Mouse (Mus musculus) limb, embryonic 13.5 days (tissue): ENCODE results near the gene Tut4. TPM values are rescaled to one million over a fixed set of nuclear protein-coding genes. Genes with fewer than 3 reads are reported as not detected.

ENCODE experiments used
- ATAC-seq: fragments of 200-750 bp; cut with Nextera tagmentation; 2 replicates; pipeline ENCODE4 v1.8.0; 2017; ENCODE audit warnings: low read depth, moderate number of reproducible peaks, moderate TSS enrichment; ENCODE audit not compliant: low FRiP score
- H3K27ac ChIP-seq: fragments of 300-500 bp; sonication (generic); 2 replicates; pipeline ENCODE4 v1.5.1; 2015; ENCODE audit warnings: inconsistent platforms, mild to moderate bottlenecking, moderate library complexity
- H3K27me3 ChIP-seq: fragments of 300-500 bp; sonication (generic); 2 replicates; pipeline ENCODE4 v1.6.1; 2015; ENCODE audit warnings: mild to moderate bottlenecking, inconsistent platforms
- H3K36me3 ChIP-seq: fragments of 300-500 bp; sonication (generic); 2 replicates; pipeline ENCODE4 v1.6.1; 2015; ENCODE audit warnings: inconsistent platforms, mild to moderate bottlenecking, moderate library complexity
- H3K4me1 ChIP-seq: fragments of 300-500 bp; sonication (generic); 2 replicates; pipeline ENCODE4 v1.6.1; 2015; ENCODE audit warnings: inconsistent platforms
- H3K4me2 ChIP-seq: fragments of 300-500 bp; sonication (generic); replicated peaks from 2 replicates; pipeline ENCODE4 v1.6.1; 2015; ENCODE audit warnings: inconsistent platforms, mild to moderate bottlenecking, moderate library complexity
- H3K4me3 ChIP-seq: fragments of 300-500 bp; sonication (generic); 2 replicates; pipeline ENCODE4 v1.5.1; 2015; ENCODE audit warnings: moderate library complexity, mild to moderate bottlenecking, inconsistent platforms
- H3K9ac ChIP-seq: fragments of 300-500 bp; sonication (generic); 2 replicates; pipeline ENCODE4 v1.6.1; 2015; ENCODE audit warnings: mild to moderate bottlenecking, inconsistent platforms
- H3K9me3 ChIP-seq: fragments of 300-500 bp; sonication (generic); 2 replicates; pipeline ENCODE4 v1.6.1; 2016; ENCODE audit warnings: inconsistent platforms
- WGBS: fragments of 180-500 bp; shearing (Covaris S2); methylation state at CpG from one replicate; pipeline ENCODE4 v1.1.7; 2015; 5-methylcytosine and 5-hydroxymethylcytosine counted together
- polyA plus RNA-seq: library from polyadenylated mRNA; unstranded; fragments of >200 nt; fragmentation: Nextera tagmentation; extraction: Ambion mirVana; gene quantifications from 2 replicates; pipeline ENCODE4 v1.2.1, GENCODE M21; 2015

Gene Tut4
- polyA plus RNA-seq: 113 and 124 TPM in 2 replicates

GRCm38 (mm10) chr4:108459231-108460155 lies at the start of gene Tut4:
Gene Tut4 (plus strand): TSS chr4:108459426.
- Histone ChIP-seq H3K4me2 (peak within 1 kb of the TSS; percentile 78), H3K4me1 (peaks cover 13% of the 10 kb centered on the region), H3K9ac (peak within 1 kb of the TSS; percentile 98), H3K4me3 (peak within 1 kb of the TSS; percentile 100), H3K9me3 (no peaks in the 10 kb centered on the region), H3K27ac (peak within 1 kb of the TSS; percentile 99), H3K36me3 (peaks cover 10% of the 10 kb centered on the region), H3K27me3 (no peaks in the 10 kb centered on the region)
- ATAC-seq: peak; percentile 90
- WGBS: under 1% methylated on average over 72 of the region's 97 CpGs

DNA sequence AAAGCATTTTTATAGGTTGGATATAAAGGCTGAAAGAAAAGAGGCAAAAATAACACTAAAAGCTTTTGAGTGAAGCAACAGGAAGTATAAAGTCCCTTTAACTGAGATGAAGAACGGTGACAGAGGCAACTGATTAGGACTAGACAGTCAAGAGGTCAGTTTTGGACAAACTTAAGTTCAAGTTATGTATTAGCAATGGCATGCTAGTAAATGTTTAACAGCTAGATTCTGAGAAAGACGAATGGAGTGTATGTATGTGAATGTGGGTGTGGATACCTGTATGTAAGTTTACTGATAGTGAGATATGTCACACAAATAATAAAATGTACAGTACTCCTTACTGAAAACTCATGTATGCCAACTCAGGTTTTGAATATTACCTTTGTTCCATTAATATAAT lies 34.6 kb upstream of the Tut4 start:
- WGBS: 55% methylated on average over 2 of the region's 2 CpGs
- H3K27me3 ChIP-seq: no peaks in the 10 kb centered on the region

GRCm38 (mm10) chr4:108427719-108428340 lies 31.4 kb upstream of the Tut4 start:
- no peak overlapping the region for H3K4me3 ChIP-seq
- H3K4me1 ChIP-seq: peaks cover 39% of the 10 kb centered on the region
- no peaks in the 10 kb centered on the region for H3K27me3 ChIP-seq
- peak overlapping the region; percentile 28; the same call in 1 of the 2 replicates for H3K27ac ChIP-seq
- H3K4me2 ChIP-seq: no peak overlapping the region
- no peaks in the 10 kb centered on the region for H3K36me3 ChIP-seq
- 48% methylated on average over 11 of the region's 11 CpGs for WGBS
- ATAC-seq: no peak
- H3K9ac ChIP-seq: no peak overlapping the region
- no peaks in the 10 kb centered on the region for H3K9me3 ChIP-seq

More for the DNA sequence above, 34.6 kb upstream of the Tut4 start:
- H3K9me3 ChIP-seq: peaks cover 3% of the 10 kb centered on the region; the same call in 1 of the 2 replicates
- no peak overlapping the region for H3K4me3 ChIP-seq
- H3K4me2 ChIP-seq: no peak overlapping the region
- no peak overlapping the region for H3K9ac ChIP-seq
- no peak for ATAC-seq
- H3K27ac ChIP-seq: no peak overlapping the region
- H3K4me1 ChIP-seq: peaks cover 14% of the 10 kb centered on the region
- H3K36me3 ChIP-seq: no peaks in the 10 kb centered on the region

DNA sequence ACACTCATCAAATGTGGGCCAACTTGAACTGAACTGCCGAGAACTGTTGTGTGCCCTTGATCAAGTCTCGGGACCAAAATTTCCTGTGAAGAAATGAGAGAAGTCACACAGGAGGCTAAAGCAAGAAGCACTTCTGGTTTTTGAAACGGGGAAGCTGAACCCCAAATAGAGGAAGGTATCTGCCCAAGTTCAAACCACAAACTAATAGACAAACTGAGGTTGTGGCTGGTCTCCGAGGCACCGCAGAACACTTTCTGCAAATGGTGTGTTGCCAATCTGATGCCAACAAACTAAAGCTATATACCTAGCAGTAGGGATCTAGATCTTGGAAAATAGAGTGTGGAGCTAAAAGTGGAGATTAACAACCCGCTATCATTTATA lies 30.9 kb upstream of the Tut4 start:
- no peak overlapping the region for H3K9ac ChIP-seq
- 61% methylated on average over 6 of the region's 6 CpGs for WGBS
- no peaks in the 10 kb centered on the region for H3K36me3 ChIP-seq
- no peaks in the 10 kb centered on the region for H3K9me3 ChIP-seq
- peak overlapping the region; percentile 28; the same call in 1 of the 2 replicates for H3K27ac ChIP-seq
- H3K4me3 ChIP-seq: no peak overlapping the region
- no peaks in the 10 kb centered on the region for H3K27me3 ChIP-seq
- no peak overlapping the region for H3K4me2 ChIP-seq
- H3K4me1 ChIP-seq: peaks cover 44% of the 10 kb centered on the region
- no peak for ATAC-seq

GRCm38 (mm10) chr4:108430656-108431560 lies 28.3 kb upstream of the Tut4 start:
- ATAC-seq: peak; percentile 91
- Histone ChIP-seq H3K9ac (peak overlapping the region; percentile 8; the same call in 1 of the 2 replicates), H3K9me3 (no peaks in the 10 kb centered on the region), H3K27me3 (no peaks in the 10 kb centered on the region), H3K27ac (peak overlapping the region; percentile 91), H3K4me1 (peaks cover 57% of the 10 kb centered on the region), H3K4me2 (0 out of 2 replicates have a peak overlapping the region, but pooled peaks have one; percentile 25), H3K36me3 (no peaks in the 10 kb centered on the region), H3K4me3 (no peak overlapping the region)
- WGBS: 16% methylated on average over 4 of the region's 4 CpGs

DNA sequence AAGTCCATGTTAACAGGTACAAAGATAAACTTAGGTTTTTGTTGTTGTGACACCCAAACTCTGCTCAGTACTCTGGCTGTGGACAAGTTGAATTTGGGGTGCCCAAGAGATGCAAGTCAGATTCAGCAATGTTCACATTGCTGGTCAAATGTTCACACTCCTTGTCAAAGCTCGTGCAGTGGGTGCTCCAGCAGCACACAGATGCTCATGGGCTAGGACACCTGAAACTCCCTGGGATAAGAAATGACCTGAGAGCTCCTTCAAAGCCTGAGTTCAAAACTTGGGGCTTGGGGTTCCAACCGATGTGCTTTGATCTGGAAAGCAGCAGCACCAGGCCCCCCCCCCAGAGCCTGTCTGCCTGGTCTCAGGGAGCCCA lies 27.7 kb upstream of the Tut4 start:
- no peaks in the 10 kb centered on the region for H3K27me3 ChIP-seq
- ATAC-seq: no peak
- no peaks in the 10 kb centered on the region for H3K36me3 ChIP-seq
- H3K4me1 ChIP-seq: peaks cover 56% of the 10 kb centered on the region
- peak overlapping the region; percentile 8; the same call in 1 of the 2 replicates for H3K9ac ChIP-seq
- WGBS: 15% methylated on average over 2 of the region's 2 CpGs
- no peak overlapping the region for H3K4me3 ChIP-seq
- H3K27ac ChIP-seq: peak overlapping the region; percentile 91
- peak overlapping the region; percentile 25; the same call in 1 of the 2 replicates for H3K4me2 ChIP-seq
- H3K9me3 ChIP-seq: no peaks in the 10 kb centered on the region

GRCm38 (mm10) chr4:108433341-108433740 lies 25.9 kb upstream of the Tut4 start:
- 6% methylated on average over 6 of the region's 6 CpGs for WGBS
- H3K4me2 ChIP-seq: peak overlapping the region; percentile 41
- H3K27me3 ChIP-seq: no peaks in the 10 kb centered on the region
- H3K27ac ChIP-seq: peak overlapping the region; percentile 91
- ATAC-seq: peak; percentile 75
- peaks cover 56% of the 10 kb centered on the region for H3K4me1 ChIP-seq
- no peaks in the 10 kb centered on the region for H3K9me3 ChIP-seq
- no peaks in the 10 kb centered on the region for H3K36me3 ChIP-seq
- peak overlapping the region; percentile 0; the same call in 1 of the 2 replicates for H3K4me3 ChIP-seq
- H3K9ac ChIP-seq: no peak overlapping the region

GRCm38 (mm10) chr4:108434221-108434620 lies 25.0 kb upstream of the Tut4 start:
- Histone ChIP-seq H3K4me2 (peak overlapping the region; percentile 41; the same call in 1 of the 2 replicates), H3K4me3 (no peak overlapping the region), H3K9ac (no peak overlapping the region), H3K9me3 (no peaks in the 10 kb centered on the region), H3K4me1 (peaks cover 59% of the 10 kb centered on the region), H3K27me3 (no peaks in the 10 kb centered on the region), H3K27ac (peak overlapping the region; percentile 91), H3K36me3 (no peaks in the 10 kb centered on the region)
- no peak for ATAC-seq
- WGBS: 33% methylated on average over 4 of the region's 4 CpGs

GRCm38 (mm10) chr4:108434781-108435180 lies 24.4 kb upstream of the Tut4 start:
- Histone ChIP-seq H3K9ac (no peak overlapping the region), H3K4me1 (peaks cover 59% of the 10 kb centered on the region), H3K9me3 (no peaks in the 10 kb centered on the region), H3K27me3 (no peaks in the 10 kb centered on the region), H3K27ac (peak overlapping the region; percentile 91; the same call in 1 of the 2 replicates), H3K4me2 (no peak overlapping the region), H3K4me3 (no peak overlapping the region), H3K36me3 (no peaks in the 10 kb centered on the region)
- no peak for ATAC-seq
- WGBS: 90% methylated on average over 3 of the region's 3 CpGs

DNA sequence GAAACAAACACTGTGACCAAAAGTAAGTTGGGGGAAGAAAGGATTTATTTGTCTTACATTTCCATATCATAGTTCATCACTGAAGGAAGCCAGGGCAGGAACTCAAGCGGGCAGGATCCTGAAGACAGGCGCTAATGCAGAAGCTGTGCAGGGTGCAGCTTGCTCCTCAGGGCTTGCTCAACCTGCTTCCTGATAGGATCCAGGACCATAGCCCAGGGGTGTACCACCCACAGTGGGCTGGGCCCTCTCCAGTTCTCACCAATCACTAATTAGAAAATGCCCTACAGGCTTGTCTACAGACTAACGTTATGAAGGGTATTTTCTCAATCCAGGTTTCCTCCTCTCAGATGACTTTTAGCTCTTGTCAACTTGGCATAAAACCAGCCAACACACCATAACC lies 23.6 kb upstream of the Tut4 start:
- peak overlapping the region; percentile 8; the same call in 1 of the 2 replicates for H3K27ac ChIP-seq
- no peaks in the 10 kb centered on the region for H3K9me3 ChIP-seq
- peaks cover 56% of the 10 kb centered on the region for H3K4me1 ChIP-seq
- no peaks in the 10 kb centered on the region for H3K36me3 ChIP-seq
- ATAC-seq: no peak
- H3K4me2 ChIP-seq: no peak overlapping the region
- no peak overlapping the region for H3K4me3 ChIP-seq
- WGBS: 46% methylated on average over 3 of the region's 3 CpGs
- H3K9ac ChIP-seq: no peak overlapping the region
- H3K27me3 ChIP-seq: no peaks in the 10 kb centered on the region

GRCm38 (mm10) chr4:108436225-108436624 lies 23.0 kb upstream of the Tut4 start:
- Histone ChIP-seq H3K4me1 (peaks cover 50% of the 10 kb centered on the region), H3K9ac (no peak overlapping the region), H3K36me3 (no peaks in the 10 kb centered on the region), H3K27ac (peak overlapping the region; percentile 8; the same call in 1 of the 2 replicates), H3K4me3 (no peak overlapping the region), H3K9me3 (no peaks in the 10 kb centered on the region), H3K27me3 (no peaks in the 10 kb centered on the region), H3K4me2 (no peak overlapping the region)
- 46% methylated on average over 1 of the region's 1 CpGs for WGBS
- no peak for ATAC-seq
